Mouse (Mus musculus): Measurements from ENCODE around the gene Utf1. TPM values are rescaled to one million over a fixed set of nuclear protein-coding genes. Genes with fewer than 3 reads are reported as not detected.

The Utf1 gene
- polyA plus RNA-seq (2016; fragmentation: Nextera tagmentation; extraction: Ambion mirVana), result not detected in 2 replicates

GRCm38 (mm10) chr7:139943674-139944281 lies at the start of gene Utf1:
Gene Utf1, plus strand, starts transcription at chr7:139943789.
- H3K4me1 ChIP-seq, result 0 out of 2 replicates have a peak, but pooled peaks cover 14% of the 10 kb centered on the region
- H3K9me3 ChIP-seq, result no peaks in the 10 kb centered on the region
- H3K4me3 ChIP-seq, result peak within 1 kb of the TSS; percentile 35
- no peaks in the 10 kb centered on the region for H3K36me3 ChIP-seq
- no peak within 1 kb of the TSS for H3K27ac ChIP-seq (replicated peaks)
- peak; percentile 52; the same call in 1 of the 2 replicates for ATAC-seq (ENCODE audit: low FRiP score, low read depth)
- WGBS, result under 1% methylated on average over 58 of the region's 59 CpGs
- peak within 1 kb of the TSS; percentile 43; the same call in 1 of the 2 replicates for H3K9ac ChIP-seq (replicated peaks)
- H3K27me3 ChIP-seq, result peaks cover 94% of the 10 kb centered on the region
- peak within 1 kb of the TSS; percentile 48 for H3K4me2 ChIP-seq (replicated peaks)

- Histone ChIP-seq H3K27ac (replicated peaks) (no peak within 1 kb of the TSS), H3K9me3 (no peaks in the 10 kb centered on the region), H3K9ac (replicated peaks) (peak within 1 kb of the TSS; percentile 57), H3K4me3 (peak within 1 kb of the TSS; percentile 55), H3K36me3 (no peaks in the 10 kb centered on the region), H3K4me2 (replicated peaks) (peak within 1 kb of the TSS; percentile 85), H3K27me3 (peaks cover 56% of the 10 kb centered on the region), H3K4me1 (peaks cover 11% of the 10 kb centered on the region)
- under 1% methylated on average over 41 of the region's 50 CpGs for WGBS
- ATAC-seq (ENCODE audit: low FRiP score, low read depth), result peak; percentile 85
Observed at GRCm38 (mm10) chr7:139894655-139895557, 48.7 kb upstream of the Utf1 start, which contains the start of gene Kndc1. Gene Kndc1, plus strand, starts transcription at chr7:139894696.

- 81% methylated on average over 7 of the region's 7 CpGs for WGBS
- no peak for ATAC-seq (ENCODE audit: low FRiP score, low read depth)
- no peaks in the 10 kb centered on the region for H3K36me3 ChIP-seq
- H3K27ac ChIP-seq (replicated peaks), result no peak overlapping the region
- H3K9ac ChIP-seq (replicated peaks), result no peak overlapping the region
- H3K9me3 ChIP-seq, result no peaks in the 10 kb centered on the region
- peaks cover 60% of the 10 kb centered on the region for H3K27me3 ChIP-seq
- peaks cover 11% of the 10 kb centered on the region for H3K4me1 ChIP-seq
- no peak overlapping the region for H3K4me2 ChIP-seq (replicated peaks)
- H3K4me3 ChIP-seq, result no peak overlapping the region
Observed at GRCm38 (mm10) chr7:139896271-139896670, 47.3 kb upstream of the Utf1 start.

- H3K4me1 ChIP-seq, result peaks cover 11% of the 10 kb centered on the region
- no peaks in the 10 kb centered on the region for H3K36me3 ChIP-seq
- no peaks in the 10 kb centered on the region for H3K9me3 ChIP-seq
- H3K27ac ChIP-seq (replicated peaks), result no peak overlapping the region
- WGBS, result 79% methylated on average over 7 of the region's 7 CpGs
- H3K9ac ChIP-seq (replicated peaks), result no peak overlapping the region
- peaks cover 60% of the 10 kb centered on the region for H3K27me3 ChIP-seq
- no peak overlapping the region for H3K4me3 ChIP-seq
- H3K4me2 ChIP-seq (replicated peaks), result no peak overlapping the region
- no peak for ATAC-seq (ENCODE audit: low FRiP score, low read depth)
Observed at GRCm38 (mm10) chr7:139896796-139897195, 46.8 kb upstream of the Utf1 start.

GRCm38 (mm10) chr7:139898606-139899005 lies 45.0 kb upstream of the Utf1 start:
- Histone ChIP-seq H3K27me3 (peaks cover 50% of the 10 kb centered on the region), H3K27ac (replicated peaks) (no peak overlapping the region), H3K9me3 (no peaks in the 10 kb centered on the region), H3K4me3 (no peak overlapping the region), H3K4me2 (replicated peaks) (no peak overlapping the region), H3K36me3 (no peaks in the 10 kb centered on the region), H3K4me1 (peaks cover 11% of the 10 kb centered on the region), H3K9ac (replicated peaks) (no peak overlapping the region)
- WGBS, result 81% methylated on average over 2 of the region's 2 CpGs
- no peak for ATAC-seq (ENCODE audit: low FRiP score, low read depth)

- Histone ChIP-seq H3K9me3 (no peaks in the 10 kb centered on the region), H3K9ac (replicated peaks) (no peak overlapping the region), H3K27ac (replicated peaks) (no peak overlapping the region), H3K36me3 (no peaks in the 10 kb centered on the region), H3K4me3 (no peak overlapping the region), H3K4me1 (peaks cover 9% of the 10 kb centered on the region), H3K4me2 (replicated peaks) (no peak overlapping the region), H3K27me3 (peaks cover 43% of the 10 kb centered on the region)
- ATAC-seq (ENCODE audit: low FRiP score, low read depth), result no peak
- 84% methylated on average over 7 of the region's 7 CpGs for WGBS
Observed at GRCm38 (mm10) chr7:139899505-139899904, 44.1 kb upstream of the Utf1 start.

GRCm38 (mm10) chr7:139900456-139900855 lies 43.1 kb upstream of the Utf1 start:
- no peak overlapping the region for H3K9ac ChIP-seq (replicated peaks)
- WGBS, result 95% methylated on average over 7 of the region's 7 CpGs

GRCm38 (mm10) chr7:139900896-139901295 lies 42.7 kb upstream of the Utf1 start:
- Histone ChIP-seq H3K4me1 (no peaks in the 10 kb centered on the region), H3K9ac (replicated peaks) (no peak overlapping the region), H3K9me3 (no peaks in the 10 kb centered on the region), H3K27ac (replicated peaks) (no peak overlapping the region), H3K4me2 (replicated peaks) (no peak overlapping the region), H3K27me3 (peaks cover 33% of the 10 kb centered on the region), H3K36me3 (no peaks in the 10 kb centered on the region), H3K4me3 (no peak overlapping the region)
- no peak for ATAC-seq (ENCODE audit: low FRiP score, low read depth)
- WGBS, result 88% methylated on average over 6 of the region's 6 CpGs

More at GRCm38 (mm10) chr7:139900456-139900855, 43.1 kb upstream of the Utf1 start:
- Histone ChIP-seq H3K4me1 (no peaks in the 10 kb centered on the region), H3K4me2 (replicated peaks) (no peak overlapping the region), H3K27me3 (peaks cover 33% of the 10 kb centered on the region), H3K9me3 (no peaks in the 10 kb centered on the region), H3K4me3 (no peak overlapping the region), H3K27ac (replicated peaks) (no peak overlapping the region), H3K36me3 (no peaks in the 10 kb centered on the region)
- no peak for ATAC-seq (ENCODE audit: low FRiP score, low read depth)

- peaks cover 36% of the 10 kb centered on the region for H3K27me3 ChIP-seq
- ATAC-seq (ENCODE audit: low FRiP score, low read depth), result no peak
- no peak overlapping the region for H3K4me2 ChIP-seq (replicated peaks)
- H3K4me3 ChIP-seq, result no peak overlapping the region
- no peak overlapping the region for H3K9ac ChIP-seq (replicated peaks)
- no peak overlapping the region for H3K27ac ChIP-seq (replicated peaks)
- WGBS, result 55% methylated on average over 1 of the region's 1 CpGs
- no peaks in the 10 kb centered on the region for H3K36me3 ChIP-seq
- H3K4me1 ChIP-seq, result no peaks in the 10 kb centered on the region
- H3K9me3 ChIP-seq, result no peaks in the 10 kb centered on the region
Observed at GRCm38 (mm10) chr7:139901981-139902380, 41.6 kb upstream of the Utf1 start.

GRCm38 (mm10) chr7:139905261-139905660 lies 38.3 kb upstream of the Utf1 start:
- H3K4me1 ChIP-seq, result peaks cover 18% of the 10 kb centered on the region
- H3K9me3 ChIP-seq, result no peaks in the 10 kb centered on the region
- H3K9ac ChIP-seq (replicated peaks), result no peak overlapping the region
- no peak overlapping the region for H3K27ac ChIP-seq (replicated peaks)
- peaks cover 38% of the 10 kb centered on the region for H3K27me3 ChIP-seq
- no peak overlapping the region for H3K4me3 ChIP-seq
- no peak for ATAC-seq (ENCODE audit: low FRiP score, low read depth)
- H3K36me3 ChIP-seq, result no peaks in the 10 kb centered on the region
- WGBS, result 24% methylated on average over 6 of the region's 6 CpGs
- peak overlapping the region; percentile 13; the same call in 1 of the 2 replicates for H3K4me2 ChIP-seq (replicated peaks)

- H3K4me1 ChIP-seq, result peaks cover 20% of the 10 kb centered on the region
- H3K4me3 ChIP-seq, result no peak overlapping the region
- ATAC-seq (ENCODE audit: low FRiP score, low read depth), result 0 out of 2 replicates have a peak, but pooled peaks have one; percentile 19
- no peak overlapping the region for H3K27ac ChIP-seq (replicated peaks)
- no peaks in the 10 kb centered on the region for H3K9me3 ChIP-seq
- peaks cover 42% of the 10 kb centered on the region for H3K27me3 ChIP-seq
- no peak overlapping the region for H3K9ac ChIP-seq (replicated peaks)
- H3K36me3 ChIP-seq, result no peaks in the 10 kb centered on the region
- peak overlapping the region; percentile 13; the same call in 1 of the 2 replicates for H3K4me2 ChIP-seq (replicated peaks)
- 7% methylated on average over 6 of the region's 6 CpGs for WGBS
Observed at GRCm38 (mm10) chr7:139905661-139906060, 37.9 kb upstream of the Utf1 start.

- peak overlapping the region; percentile 30; the same call in 1 of the 2 replicates for H3K27ac ChIP-seq (replicated peaks)
- no peak overlapping the region for H3K4me2 ChIP-seq (replicated peaks)
- H3K36me3 ChIP-seq, result no peaks in the 10 kb centered on the region
- peaks cover 20% of the 10 kb centered on the region for H3K4me1 ChIP-seq
- no peak overlapping the region for H3K4me3 ChIP-seq
- peaks cover 60% of the 10 kb centered on the region for H3K27me3 ChIP-seq
- no peak overlapping the region for H3K9ac ChIP-seq (replicated peaks)
- no peak for ATAC-seq (ENCODE audit: low FRiP score, low read depth)
- WGBS, result 65% methylated on average over 5 of the region's 5 CpGs
- no peaks in the 10 kb centered on the region for H3K9me3 ChIP-seq
Observed at GRCm38 (mm10) chr7:139908176-139908575, 35.4 kb upstream of the Utf1 start.
